In genomic region chr12:12301149-12301548, GRCm38 (mm10) we compare ENCODE assay signal across 13 mouse cellular contexts. TPM values are rescaled to one million over a fixed set of nuclear protein-coding genes. Genes with fewer than 3 reads are reported as not detected.
A peak's percentile ranks its signal among the peaks of the same experiment; 100 is the strongest.
DNase-seq lines count a peak whose midpoint lies in the region; ATAC-seq and TF ChIP-seq lines count a peak whose summit lies in the region.
"Had no signal": no experiment of that assay in that cellular context is flagged by ENCODE, and none has a peak within 500 bp of the region (broad histone marks: within the 10 kb centered on the region; RNA-seq: fewer than 3 reads in every experiment).

No protein-coding gene starts in this region.

- peaks cover 38% of the 10 kb centered on the region for H3K4me1 ChIP-seq in heart, embryonic 15.5 days (replicated peaks)
- H3K4me1 ChIP-seq in lung, embryonic 16.5 days (replicated peaks; ENCODE audit: control insufficient read depth, insufficient read depth, low read length) = peaks cover 20% of the 10 kb centered on the region
- H3K4me1 ChIP-seq in cortical plate, adult 2 months (ENCODE audit: control insufficient read depth, insufficient read depth, low read length) = peaks cover 39% of the 10 kb centered on the region
- H3K4me1 ChIP-seq: forebrain, embryonic 12.5 days; stomach, embryonic 15.5 days had no signal

- H3K9ac ChIP-seq in heart, embryonic 15.5 days = no peak overlapping the region
- no peak overlapping the region for H3K9ac ChIP-seq in lung, embryonic 16.5 days (ENCODE audit: low read length)
- H3K9ac ChIP-seq: embryonic facial prominence, embryonic 15.5 days; forebrain, embryonic 12.5 days; stomach, embryonic 15.5 days had no signal

- H3K27ac ChIP-seq in heart, embryonic 15.5 days = peak overlapping the region; percentile 53
- H3K27ac ChIP-seq in lung, embryonic 16.5 days (ENCODE audit: low read length) = peak overlapping the region; percentile 10; the same call in 1 of the 2 replicates
- 0 out of 2 replicates have a peak overlapping the region, but pooled peaks have one; percentile 58 for H3K27ac ChIP-seq in cortical plate, adult 2 months (ENCODE audit: insufficient read depth, low read length)
- H3K27ac ChIP-seq: embryonic facial prominence, embryonic 15.5 days; forebrain, embryonic 12.5 days; stomach, embryonic 15.5 days had no signal

- H3K9me3 ChIP-seq in heart, embryonic 15.5 days (replicated peaks) = no peaks in the 10 kb centered on the region
- H3K9me3 ChIP-seq in lung, embryonic 16.5 days (ENCODE audit: control insufficient read depth, low read length) = no peaks in the 10 kb centered on the region
- H3K9me3 ChIP-seq: embryonic facial prominence, embryonic 15.5 days; forebrain, embryonic 12.5 days; stomach, embryonic 15.5 days had no signal

- peaks cover 8% of the 10 kb centered on the region; the same call in 1 of the 2 replicates for H3K36me3 ChIP-seq in heart, embryonic 15.5 days
- H3K36me3 ChIP-seq in lung, embryonic 16.5 days (ENCODE audit: control insufficient read depth, insufficient read depth, low read length) = no peaks in the 10 kb centered on the region
- H3K36me3 ChIP-seq in splenic B cell, adult 2 months (ENCODE audit: control insufficient read depth, insufficient read depth, low read length, poor library complexity, severe bottlenecking) = no peaks in the 10 kb centered on the region; the same call in none of the 2 replicates
- H3K36me3 ChIP-seq: embryonic facial prominence, embryonic 15.5 days; forebrain, embryonic 12.5 days; stomach, embryonic 15.5 days had no signal

- 33% methylated on average over 2 of the region's 2 CpGs for WGBS in heart, embryonic 15.5 days
- 61% methylated on average over 2 of the region's 2 CpGs for WGBS in lung, embryonic 16.5 days

- H3K4me3 ChIP-seq in heart, embryonic 15.5 days = no peak overlapping the region
- H3K4me3 ChIP-seq in lung, embryonic 16.5 days (ENCODE audit: low read length) = no peak overlapping the region
- no peak overlapping the region for H3K4me3 ChIP-seq in cortical plate, adult 2 months (ENCODE audit: insufficient read depth, low read length)
- H3K4me3 ChIP-seq: embryonic facial prominence, embryonic 15.5 days; forebrain, embryonic 12.5 days; stomach, embryonic 15.5 days had no signal

- no peak for TF ChIP-seq POLR2A in cortical plate, adult 2 months (IDR thresholded peaks at IDR 0.05; ENCODE audit: extremely low read depth, insufficient read depth, low read length)

- no peaks in the 10 kb centered on the region for H3K27me3 ChIP-seq in heart, embryonic 15.5 days
- H3K27me3 ChIP-seq in lung, embryonic 16.5 days (ENCODE audit: control insufficient read depth, insufficient read depth, low read depth, low read length) = no peaks in the 10 kb centered on the region
- H3K27me3 ChIP-seq in splenic B cell, adult 2 months (ENCODE audit: control insufficient read depth, insufficient read depth, low read length, poor library complexity, severe bottlenecking) = no peaks in the 10 kb centered on the region
- H3K27me3 ChIP-seq: embryonic facial prominence, embryonic 15.5 days; forebrain, embryonic 12.5 days; stomach, embryonic 15.5 days had no signal

- intact Hi-C loops in heart, postnatal 14 days (cut with DNase I) = no loop called here

- ATAC-seq in heart, embryonic 15.5 days (replicated peaks; ENCODE audit: insufficient number of reproducible peaks, insufficient read depth, low FRiP score, low read depth) = peak; percentile 32; the same call in 1 of the 2 replicates
- no peak for ATAC-seq in lung, embryonic 16.5 days (ENCODE audit: low read depth)

- TF ChIP-seq CTCF in cortical plate, adult 2 months (IDR thresholded peaks at IDR 0.05; ENCODE audit: extremely low read depth, insufficient read depth, low read length) = no peak

- no peak for DNase-seq in heart, postnatal 14 days
- no peak for DNase-seq in lung, postnatal 25 days (ENCODE audit: low spot score)
- peak; percentile 27 for DNase-seq in splenic B cell, adult 2 months (ENCODE audit: low read depth, low spot score)
- no peak for DNase-seq in natural killer cell, adult 2 months (ENCODE audit: low spot score in 2 of 2)
- DNase-seq: cerebellum, adult 2 months; right cerebral cortex, postnatal 25 days had no signal

- no peak overlapping the region for H3K4me2 ChIP-seq in heart, embryonic 15.5 days
- H3K4me2 ChIP-seq in lung, embryonic 16.5 days (ENCODE audit: low read depth, low read length) = no peak overlapping the region
- H3K4me2 ChIP-seq: embryonic facial prominence, embryonic 15.5 days; forebrain, embryonic 12.5 days; midbrain, embryonic 11.5 days; stomach, embryonic 15.5 days had no signal

RNA-seq across cellular contexts. Expression of gene Fam49a, which starts 39.2 kb away (rescaled TPM):
- polyA plus RNA-seq in heart, embryonic 15.5 days (2015; fragmentation: Nextera tagmentation; extraction: Ambion mirVana) = 22.3 and 23.9 TPM in 2 replicates
- total RNA-seq in heart, postnatal 14 days (2021) = 10 to 100 TPM; 11.7 to 17.2 TPM
- 16.8 TPM in 2 replicates for polyA plus RNA-seq in lung, embryonic 16.5 days (2015; fragmentation: Nextera tagmentation; extraction: Ambion mirVana)
- 78.7 and 78.9 TPM in 2 replicates for polyA plus RNA-seq in cortical plate, adult 2 months (2012; rRNA removed)
